Mouse (Mus musculus) lung, postnatal 0 days (tissue): ENCODE measurements at regions not wholly inside any gene's neighbourhood (a gene's known extent, or its start where the extent isn't known, plus 50 kb on each side); places are given as distances from the start of the nearest gene placed in this dataset.

Source experiments
- CTCF ChIP-seq: IDR thresholded peaks from 2 replicates; pipeline ENCODE4 v1.5.1; 2016; ENCODE audit warnings: antibody characterized with exemption, mild to moderate bottlenecking
- EP300 ChIP-seq: IDR thresholded peaks from 2 replicates; pipeline ENCODE4 v1.6.1; 2016; ENCODE audit warnings: antibody characterized with exemption, mild to moderate bottlenecking, control low read depth

- TF ChIP-seq CTCF (no peak), EP300 (no peak)
These were observed 417.4 kb downstream of the Hs3st1 start for GRCm38 (mm10) chr5:39337917-39338316.
